Mouse (Mus musculus): ENCODE measurements at regions not wholly inside any gene's neighbourhood (a gene's known extent, or its start where the extent isn't known, plus 50 kb on each side); places are given as distances from the start of the nearest gene placed in this dataset.
A peak's percentile ranks its signal among the peaks of the same experiment; 100 is the strongest.
"Not testable (repeated sequence)": the region's sequence is repeated elsewhere in the genome, so short reads cannot be mapped to it uniquely, and the experiment has no call there.

- no peak for DNase-seq
Observed at GRCm38 (mm10) chr5:39334241-39334640, 421.0 kb downstream of the Hs3st1 start.

- DNase-seq = no peak
Observed at GRCm38 (mm10) chr5:39325399-39325798, 429.9 kb downstream of the Hs3st1 start.

DNA sequence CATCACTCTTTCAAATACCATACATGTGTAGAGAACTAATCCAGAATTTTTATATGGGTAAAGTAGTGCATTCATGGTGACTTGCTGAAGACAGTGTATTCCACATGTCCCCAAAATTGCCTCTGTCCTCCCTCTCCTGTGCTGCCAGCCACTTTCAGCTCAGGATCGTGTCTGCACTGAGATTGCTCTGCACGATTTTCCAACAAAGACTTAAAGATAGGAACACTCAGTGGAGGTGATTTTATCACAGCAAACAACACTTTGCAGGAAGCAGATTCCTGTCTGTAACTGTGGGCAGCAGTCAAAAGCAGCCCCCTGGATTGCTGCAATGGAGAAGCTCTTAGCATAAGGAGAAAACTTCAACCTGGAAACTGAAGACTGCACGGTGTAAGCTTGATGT is 438.8 kb downstream of the Hs3st1 start:
- no peak for DNase-seq

DNA sequence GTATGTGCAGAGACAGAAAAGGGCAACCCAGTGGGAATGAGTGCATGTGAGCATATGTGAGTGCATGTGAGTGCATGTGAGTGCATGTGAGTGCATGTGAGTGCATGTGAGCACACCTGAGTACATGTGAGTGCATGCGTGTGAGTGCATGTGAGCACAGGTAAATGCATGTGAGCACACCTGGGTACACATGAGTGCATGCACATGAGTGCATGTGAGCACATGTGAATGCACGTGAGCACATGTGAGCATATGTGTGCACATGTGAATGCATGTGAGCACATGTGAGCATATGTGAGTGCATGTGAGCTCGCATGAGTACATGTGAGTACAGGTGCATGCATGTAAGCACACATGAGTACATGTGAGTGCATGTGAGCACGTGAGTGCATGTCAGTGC is 434.6 kb upstream of the Clnk start:
- DNase-seq = peak; percentile 60

DNA sequence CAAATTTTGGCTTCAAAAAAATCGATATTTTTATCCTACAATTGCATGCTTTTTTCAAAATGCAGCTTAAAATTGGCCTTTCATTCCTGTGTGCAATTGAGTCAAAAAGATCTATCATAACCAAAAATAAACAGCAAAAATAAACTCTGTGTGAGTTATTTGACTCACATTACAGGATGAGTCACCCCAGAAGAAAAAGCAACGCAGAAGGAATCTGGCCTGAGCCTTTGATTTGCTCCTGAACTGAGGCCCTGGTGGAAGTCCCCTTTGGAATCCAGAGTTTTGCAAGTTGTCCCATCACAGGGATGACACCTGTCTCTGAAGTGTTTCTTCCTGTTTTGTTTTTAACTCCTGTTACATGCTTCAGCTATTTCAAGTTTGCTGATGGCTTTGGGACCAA is 429.2 kb upstream of the Clnk start:
- DNase-seq = no peak

- DNase-seq = no peak
Observed at GRCm38 (mm10) chr5:39292849-39293248, 416.2 kb upstream of the Clnk start.

GRCm38 (mm10) chr5:39281021-39281420 is 404.4 kb upstream of the Clnk start:
- DNase-seq = no peak

DNA sequence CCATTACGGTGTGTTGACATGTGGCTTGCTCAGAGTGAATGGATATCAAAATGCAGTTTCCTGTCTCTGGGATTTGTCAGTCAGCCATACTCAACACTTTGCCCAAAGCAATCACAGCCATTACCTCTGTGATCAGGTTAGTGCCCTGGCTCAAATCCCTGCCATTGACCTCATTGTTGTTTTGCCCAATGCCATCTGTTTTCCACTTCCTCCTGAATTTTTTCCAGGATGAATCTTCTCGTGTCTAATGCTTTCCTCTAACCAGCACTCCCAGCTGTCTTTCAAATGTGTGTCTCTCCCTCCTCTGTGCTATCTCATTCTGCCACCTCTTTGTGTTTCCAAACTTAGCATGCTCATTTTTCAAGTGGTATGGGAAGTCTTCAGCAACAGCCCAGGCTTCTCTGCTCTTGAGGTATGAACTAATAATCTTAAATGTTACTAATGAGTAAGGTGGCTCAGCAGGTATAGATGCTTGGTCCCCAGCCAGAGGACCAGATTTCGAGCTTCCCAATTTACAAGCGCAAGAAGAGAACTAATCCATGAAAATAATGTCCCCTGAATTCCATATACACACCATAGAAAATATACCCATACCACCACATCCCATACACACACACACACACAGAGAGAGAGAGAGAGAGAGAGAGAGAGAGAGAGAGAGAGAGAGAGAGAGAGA is 397.2 kb upstream of the Clnk start:
- no peak for DNase-seq

GRCm38 (mm10) chr5:39267106-39267505 is 390.5 kb upstream of the Clnk start:
- DNase-seq = no peak

GRCm38 (mm10) chr5:39260721-39261190 is 384.1 kb upstream of the Clnk start:
- no peak for DNase-seq

- no peak for DNase-seq
Observed at GRCm38 (mm10) chr5:39257745-39258144, 381.1 kb upstream of the Clnk start.

- no peak for DNase-seq
Observed at GRCm38 (mm10) chr5:39252206-39252605, 375.6 kb upstream of the Clnk start.

- no peak for DNase-seq
Observed at GRCm38 (mm10) chr5:39251021-39251420, 374.4 kb upstream of the Clnk start.

DNA sequence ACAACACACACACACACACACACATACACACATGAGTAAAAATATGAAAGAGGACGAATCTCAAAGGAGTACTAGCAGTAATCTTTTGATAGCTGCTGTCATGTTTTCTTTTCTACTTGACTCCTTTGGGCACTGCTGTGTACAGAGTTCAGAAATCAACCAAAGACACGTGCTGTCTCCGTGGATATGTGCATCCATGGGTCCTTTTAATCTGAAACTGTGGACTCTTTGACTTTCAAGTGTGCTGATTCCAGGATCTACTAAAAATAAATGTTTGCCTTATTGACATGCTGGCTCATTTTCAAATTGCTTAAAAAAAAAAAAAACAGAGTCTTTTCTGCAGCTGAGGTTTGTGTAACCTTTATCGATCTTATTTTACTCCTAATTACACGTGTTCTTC is 343.1 kb upstream of the Clnk start:
- no peak for DNase-seq

DNA sequence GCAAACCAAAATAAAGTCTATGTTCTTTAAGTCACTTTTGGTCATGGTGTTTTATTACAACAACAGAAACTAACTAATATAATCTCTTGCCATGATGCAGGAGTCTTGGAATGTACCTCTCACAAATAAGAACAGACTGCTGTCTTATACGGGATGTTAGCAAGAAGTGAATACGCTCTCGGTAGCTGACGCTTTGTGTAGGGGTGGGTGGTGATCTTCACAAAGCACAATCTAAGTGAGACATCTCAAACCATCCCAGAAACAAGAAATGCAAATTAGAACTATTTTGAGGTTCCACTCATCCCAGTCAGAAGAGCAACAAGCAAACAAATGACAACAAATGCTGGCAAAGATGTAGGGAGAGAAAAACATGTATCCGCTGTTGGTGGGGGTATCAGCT is 339.7 kb upstream of the Clnk start:
- peak; percentile 56 for DNase-seq

DNA sequence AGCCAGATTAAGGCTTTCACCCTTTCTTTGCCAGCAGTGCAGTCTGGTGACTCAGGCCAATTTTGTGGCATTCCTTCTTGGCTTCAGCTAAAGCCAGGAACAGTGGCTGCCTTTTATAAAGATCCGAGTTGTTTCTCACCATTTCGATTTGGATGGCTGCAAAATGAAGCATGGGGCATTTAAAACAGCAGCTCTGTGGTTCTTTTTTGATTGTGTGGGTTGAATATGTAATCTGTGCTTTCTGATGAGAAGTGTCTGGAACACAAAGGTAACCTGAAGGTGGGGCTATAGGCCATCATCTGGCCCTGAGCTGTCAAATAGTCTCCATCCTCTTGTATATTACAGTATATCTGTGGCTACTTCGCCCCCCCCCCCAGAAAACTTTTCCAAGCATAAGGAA is 338.4 kb upstream of the Clnk start:
- DNase-seq = peak; percentile 79

DNA sequence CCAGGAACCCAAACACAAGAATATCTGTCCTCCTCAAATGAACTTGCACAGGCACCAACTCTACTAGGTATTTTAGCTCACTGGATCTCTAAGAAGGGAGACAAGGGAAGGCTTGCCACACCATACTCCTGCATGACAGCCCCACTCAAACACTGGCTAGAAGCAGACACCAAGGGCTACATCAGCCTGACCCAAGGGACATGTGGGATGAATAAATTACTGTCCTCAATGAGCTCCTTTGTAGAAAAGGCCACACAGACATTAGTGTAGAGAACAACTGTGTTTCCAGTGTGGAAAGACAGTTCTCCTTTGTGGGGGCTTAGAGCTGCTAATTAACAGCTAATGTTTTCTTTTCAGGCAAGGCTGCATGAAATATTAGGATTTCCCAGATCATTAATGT is 335.9 kb upstream of the Clnk start:
- DNase-seq = no peak

GRCm38 (mm10) chr5:39198856-39199255 is 322.2 kb upstream of the Clnk start:
- DNase-seq = no peak

DNA sequence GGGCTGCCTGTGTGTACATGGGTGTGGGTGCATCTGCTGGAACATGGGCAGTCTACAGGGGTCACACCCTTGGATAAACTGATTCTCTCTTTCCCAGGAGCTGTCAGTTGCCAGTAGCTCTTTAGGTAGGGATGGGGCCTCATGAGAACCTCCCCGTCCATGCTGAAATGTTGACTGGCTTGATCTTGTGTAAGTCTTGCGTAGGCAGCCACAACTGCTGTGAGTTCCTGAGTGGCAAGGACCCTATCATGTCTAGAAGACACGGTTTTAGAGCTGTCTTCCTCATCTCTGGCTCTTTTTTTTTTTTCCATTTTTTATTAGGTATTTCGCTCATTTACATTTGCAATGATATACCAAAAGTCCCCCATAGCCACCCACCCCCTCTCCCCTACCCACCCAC is 314.5 kb upstream of the Clnk start:
- not testable (repeated sequence) for DNase-seq

DNA sequence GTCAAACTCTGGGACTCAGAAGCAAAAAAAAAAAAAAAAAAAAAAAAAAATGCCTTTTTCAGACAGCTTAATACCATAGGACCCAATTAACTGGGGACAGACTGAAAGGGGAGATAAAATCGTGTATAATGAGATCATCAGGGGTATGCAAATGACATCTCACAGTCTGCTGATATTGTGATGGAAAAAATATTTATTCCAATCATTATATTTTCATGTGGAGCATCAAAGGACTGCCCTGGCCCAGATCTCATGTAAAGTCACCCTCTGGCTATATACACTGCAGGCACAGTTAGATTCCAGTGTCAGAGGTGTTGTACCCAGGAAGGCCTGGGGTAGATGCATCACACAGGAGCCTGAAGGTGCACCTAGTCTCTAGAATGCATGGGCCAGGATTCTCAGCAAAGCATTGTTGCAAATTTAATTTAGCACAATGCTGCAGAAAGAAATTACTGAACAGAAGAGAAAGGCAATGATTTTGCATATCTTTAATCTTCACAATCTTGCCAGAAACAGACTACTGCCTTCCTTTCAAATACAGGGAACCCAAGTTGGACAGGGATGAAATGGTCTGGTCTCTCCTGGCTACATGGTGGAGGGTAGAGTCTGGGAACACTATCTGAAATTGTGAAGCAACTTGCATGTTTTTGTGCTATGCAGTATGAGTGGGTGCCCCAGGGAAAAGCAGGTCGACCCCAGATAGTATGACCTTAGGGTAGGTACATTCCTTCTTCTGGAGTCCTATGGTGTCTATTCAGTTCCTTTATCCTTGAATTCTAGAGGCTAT is 305.2 kb upstream of the Clnk start:
- peak; percentile 4 for DNase-seq

DNA sequence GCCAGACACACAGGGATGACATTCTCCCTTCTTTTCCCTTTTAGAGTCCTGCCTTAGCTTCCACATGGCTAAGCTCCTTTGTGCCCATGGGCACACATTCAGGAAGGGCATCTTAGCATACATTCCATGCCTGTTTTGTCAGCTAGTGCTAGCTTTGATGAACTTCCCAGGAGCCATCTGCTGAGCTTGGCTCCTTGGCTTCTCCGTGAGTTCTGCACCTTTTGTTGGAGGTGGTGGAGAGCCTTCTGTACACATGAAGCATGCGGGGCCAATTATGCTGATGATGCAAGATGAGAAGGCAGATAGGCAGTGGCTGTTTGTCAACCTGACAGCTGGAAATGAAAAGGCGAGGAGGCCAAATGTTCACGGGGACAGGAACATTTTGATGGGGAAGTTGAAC is 304.4 kb upstream of the Clnk start:
- peak; percentile 73 for DNase-seq

- DNase-seq = peak; percentile 23
Observed at GRCm38 (mm10) chr5:39177891-39178290, 301.3 kb upstream of the Clnk start.

DNA sequence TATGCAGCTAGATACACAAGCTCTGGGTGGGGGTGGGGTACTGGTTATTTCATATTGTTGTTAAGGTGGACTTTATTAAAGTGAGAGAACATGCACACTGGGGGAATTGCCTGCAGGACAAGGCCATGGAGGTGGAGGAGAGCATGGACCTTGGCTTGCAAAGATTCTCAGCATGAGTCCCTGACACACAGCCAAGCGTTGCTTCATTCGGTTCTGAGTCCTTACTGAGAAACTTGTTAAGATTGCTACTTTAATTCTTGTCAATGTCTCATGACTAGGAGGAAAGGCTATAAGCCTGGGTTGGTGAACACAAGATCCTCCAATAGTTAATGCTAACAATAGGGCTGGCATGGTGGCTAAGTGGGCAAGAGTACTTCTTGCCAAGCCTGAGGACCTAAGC is 300.3 kb upstream of the Clnk start:
- peak; percentile 67 for DNase-seq

- DNase-seq = peak; percentile 17
Observed at GRCm38 (mm10) chr5:39173491-39173890, 296.9 kb upstream of the Clnk start.

GRCm38 (mm10) chr5:39159651-39160050 is 283.0 kb upstream of the Clnk start:
- DNase-seq = no peak
